Mouse (Mus musculus) CD4-positive naive resting alpha-beta T cell, adult 76 days (primary cell): ENCODE data around the gene Fastkd3. TPM values are rescaled to one million over a fixed set of nuclear protein-coding genes. Genes with fewer than 3 reads are reported as not detected.

Experiments
- total RNA-seq: library from RNA; stranded (reverse); gene quantifications from one replicate; pipeline ENCODE4 v1.2.4, GENCODE M21; 2023

Gene Fastkd3
- 7.5 TPM for total RNA-seq

DNA sequence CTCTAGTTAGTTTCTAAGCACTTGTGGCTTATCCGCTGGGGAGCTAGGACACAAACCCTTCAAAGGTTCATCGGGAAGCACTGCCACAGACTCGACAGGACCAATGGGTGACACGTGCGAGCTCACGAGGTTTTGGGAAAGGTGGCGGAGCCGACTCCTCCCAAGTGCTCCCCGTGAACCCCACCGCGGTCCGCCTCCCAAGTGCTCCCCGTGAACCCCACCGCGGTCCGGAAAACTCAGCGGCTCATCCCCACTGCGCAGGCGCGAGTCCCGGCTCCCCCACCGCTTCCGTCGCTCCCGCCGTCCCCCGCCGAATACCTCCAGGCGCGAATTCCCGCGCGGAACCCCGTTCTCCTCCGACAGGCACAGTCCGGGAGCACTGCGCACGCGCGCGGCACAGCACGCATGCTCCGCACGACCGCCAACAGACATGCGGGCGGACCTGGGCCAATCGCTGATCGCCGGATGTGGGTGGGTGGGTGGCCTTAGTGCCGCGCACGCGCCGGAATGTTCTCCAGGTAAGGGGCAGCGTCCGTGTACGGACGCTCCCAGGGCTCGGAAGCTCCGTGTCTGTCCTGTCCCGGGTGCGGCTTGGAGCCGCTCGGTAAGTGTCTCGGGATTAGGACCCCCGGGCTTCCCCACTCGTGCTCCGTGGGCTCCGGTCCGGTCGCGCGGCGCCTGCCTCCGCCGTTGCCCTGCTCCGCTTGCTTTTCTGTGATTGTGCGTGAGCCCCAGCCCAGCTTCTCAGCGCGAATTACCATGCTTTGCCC lies at the start of gene Fastkd3, which contains the start of gene Mtrr:
Gene Fastkd3, plus strand, starts transcription at position 488 of the 770 bp plus-strand sequence.
Gene Mtrr, minus strand, starts transcription at position 403 of the 770 bp plus-strand sequence.

DNA sequence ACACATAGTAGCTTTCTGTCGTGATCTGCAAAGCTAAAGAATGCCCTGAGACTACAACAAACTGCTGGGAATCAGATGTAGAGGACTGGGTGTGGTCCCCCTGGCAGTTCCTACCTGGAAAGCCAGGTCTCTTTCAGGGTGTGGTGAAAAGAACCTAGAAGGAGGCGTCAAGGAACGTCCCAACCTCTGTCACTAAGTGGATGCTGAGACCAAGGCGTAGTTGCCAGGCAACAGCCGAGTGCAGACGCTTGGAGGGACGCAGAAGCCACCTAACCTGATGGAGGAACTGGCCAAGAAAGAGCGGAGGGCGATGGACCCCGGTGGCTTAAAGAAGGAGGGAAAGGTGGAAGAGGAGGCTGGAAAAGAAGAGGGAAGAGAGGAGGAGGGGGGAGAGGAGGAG lies 15.2 kb downstream of the Fastkd3 start, which contains the start of gene 1700001L19Rik:
Gene 1700001L19Rik, plus strand, starts transcription at position 223 of the 400 bp plus-strand sequence.

Other genes starting within 250 kb of the Fastkd3 start
- gene Mtrr, start 85 bp upstream of the Fastkd3 start, total RNA-seq = 20.9 TPM
- gene 1700001L19Rik, start 15.2 kb downstream of the Fastkd3 start, total RNA-seq = not detected